Mouse (Mus musculus) lung, adult 2 months (tissue): ENCODE measurements around the gene Prdm13.

ENCODE experiments used
- CTCF ChIP-seq: fragments of 200-500 bp; IDR thresholded peaks from 2 replicates; pipeline ENCODE4 v1.5.1; 2011; ENCODE audit warnings: mild to moderate bottlenecking, low read length, control low read depth; ENCODE audit not compliant: insufficient read depth
- POLR2A ChIP-seq: fragments of 200-500 bp; IDR thresholded peaks from 2 replicates; pipeline ENCODE4 v1.6.1; 2011; ENCODE audit warnings: low read depth, mild to moderate bottlenecking, control low read depth, low read length, borderline replicate concordance; ENCODE audit errors: extremely low read depth

GRCm38 (mm10) chr4:21678975-21679623 lies 6.7 kb downstream of the Prdm13 start:
- no peak for TF ChIP-seq POLR2A
- no peak for TF ChIP-seq CTCF
